Mouse (Mus musculus) megakaryocyte, embryonic 14.5 days (primary cell): ENCODE measurements at regions not wholly inside any gene's neighbourhood (a gene's known extent, or its start where the extent isn't known, plus 50 kb on each side); places are given as distances from the start of the nearest gene placed in this dataset.

Experiments
- FLI1 ChIP-seq: IDR thresholded peaks from 2 replicates; pipeline ENCODE4 v1.6.1; 2012; ENCODE audit warnings: low read length, inconsistent platforms, mixed read lengths
- GATA1 ChIP-seq: IDR thresholded peaks from 3 replicates; pipeline ENCODE4 v1.6.1; 2012; ENCODE audit warnings: mixed read lengths, low read length, inconsistent platforms, borderline replicate concordance

DNA sequence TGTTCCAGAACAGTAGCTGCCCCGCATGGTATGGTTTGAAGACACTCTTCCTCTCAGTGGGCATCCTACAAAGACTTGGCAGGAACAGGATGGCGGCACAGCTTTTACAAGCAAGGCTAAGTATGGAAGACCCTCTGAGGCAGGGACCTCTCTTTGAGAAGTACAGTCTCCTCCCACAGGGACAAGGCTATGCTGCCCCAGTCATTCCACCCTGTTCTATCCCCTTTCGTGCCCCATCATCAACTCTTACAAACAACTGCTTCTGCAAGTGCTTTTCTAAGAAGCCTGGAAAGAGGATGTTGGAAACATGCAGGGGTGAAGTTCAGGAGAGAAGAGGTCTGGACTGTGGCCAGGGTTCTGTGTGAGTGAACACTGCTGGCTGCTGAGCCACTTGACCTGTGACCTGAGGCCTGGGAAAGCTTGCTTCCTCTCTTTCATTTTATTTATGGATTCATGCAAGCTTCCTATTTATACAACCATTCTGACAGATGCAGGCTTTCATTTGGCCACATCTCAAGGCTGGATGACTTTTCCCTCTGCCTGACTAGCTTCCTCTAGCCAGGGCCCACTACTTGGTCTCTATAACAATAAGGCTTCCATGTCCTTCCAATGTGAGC, 107.1 kb upstream of the Nck2 start:
- TF ChIP-seq GATA1 (no peak), FLI1 (no peak)
